Comparison of ENCODE assay signal across 8 mouse cellular contexts in the genomic region with DNA sequence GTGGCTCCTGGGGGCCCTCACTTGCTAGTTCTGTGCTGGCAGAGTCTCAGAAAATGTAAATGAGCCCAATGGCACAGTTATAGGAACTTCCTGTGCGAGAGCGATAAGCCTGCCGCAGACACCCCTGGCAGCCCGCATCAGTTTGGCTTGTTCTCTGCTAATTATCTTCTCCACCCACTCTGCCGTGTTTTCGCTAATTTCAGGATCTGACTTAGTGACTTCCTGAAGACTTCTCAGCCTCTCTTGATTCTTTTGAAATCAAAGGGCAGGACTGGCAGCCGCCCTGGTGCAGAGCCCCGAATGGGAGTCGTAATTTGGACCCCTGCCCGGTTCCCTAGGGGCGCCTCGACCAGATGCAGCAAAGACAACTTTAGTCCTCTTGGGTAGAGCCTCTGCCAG. TPM values are rescaled to one million over a fixed set of nuclear protein-coding genes. Genes with fewer than 3 reads are reported as not detected.
A peak's percentile ranks its signal among the peaks of the same experiment; 100 is the strongest.
DNase-seq lines count a peak whose midpoint lies in the region; ATAC-seq and TF ChIP-seq lines count a peak whose summit lies in the region.

No protein-coding gene starts in this region.

- H3K36me3 ChIP-seq in hindbrain, embryonic 16.5 days (ENCODE audit: control insufficient read depth, insufficient read depth, low read length): no peaks in the 10 kb centered on the region
- H3K36me3 ChIP-seq in hindbrain, embryonic 12.5 days: no peaks in the 10 kb centered on the region
- H3K36me3 ChIP-seq in heart, adult 2 months (ENCODE audit: control insufficient read depth, insufficient read depth, low read length): no peaks in the 10 kb centered on the region
- H3K36me3 ChIP-seq in liver, postnatal 0 days (replicated peaks; ENCODE audit: insufficient read depth, low read length): no peaks in the 10 kb centered on the region

- ATAC-seq in hindbrain, embryonic 16.5 days: peak; percentile 48; the same call in 1 of the 2 replicates
- no peak for ATAC-seq in hindbrain, embryonic 12.5 days (ENCODE audit: low FRiP score)
- peak; percentile 93 for ATAC-seq in liver, postnatal 0 days

- no peak overlapping the region for H3K4me3 ChIP-seq in hindbrain, embryonic 16.5 days (ENCODE audit: low read length)
- no peak overlapping the region for H3K4me3 ChIP-seq in hindbrain, embryonic 12.5 days
- H3K4me3 ChIP-seq in heart, adult 2 months: peak overlapping the region; percentile 13
- no peak overlapping the region for H3K4me3 ChIP-seq in liver, postnatal 0 days (ENCODE audit: low read depth, low read length)

- TF ChIP-seq CTCF in heart, adult 2 months (IDR thresholded peaks at IDR 0.05): no peak
- no peak for TF ChIP-seq CTCF in liver, postnatal 0 days (IDR thresholded peaks at IDR 0.05; ENCODE audit: low read depth)

- no peak overlapping the region for H3K9ac ChIP-seq in hindbrain, embryonic 16.5 days (ENCODE audit: low read depth, low read length)
- no peak overlapping the region for H3K9ac ChIP-seq in hindbrain, embryonic 12.5 days
- no peak overlapping the region for H3K9ac ChIP-seq in heart, adult 2 months (ENCODE audit: low read depth, low read length)
- H3K9ac ChIP-seq in liver, postnatal 0 days (replicated peaks): no peak overlapping the region

- no peaks in the 10 kb centered on the region for H3K9me3 ChIP-seq in hindbrain, embryonic 16.5 days (ENCODE audit: control insufficient read depth, low read length)
- H3K9me3 ChIP-seq in hindbrain, embryonic 12.5 days (replicated peaks): no peaks in the 10 kb centered on the region
- no peaks in the 10 kb centered on the region for H3K9me3 ChIP-seq in liver, postnatal 0 days (ENCODE audit: low read length)

- peak overlapping the region; percentile 37 for H3K4me2 ChIP-seq in hindbrain, embryonic 16.5 days (ENCODE audit: low read length)
- no peak overlapping the region for H3K4me2 ChIP-seq in hindbrain, embryonic 12.5 days (replicated peaks)
- peak overlapping the region; percentile 49 for H3K4me2 ChIP-seq in liver, postnatal 0 days (ENCODE audit: low read depth, low read length)

- H3K27me3 ChIP-seq in hindbrain, embryonic 16.5 days (replicated peaks; ENCODE audit: control insufficient read depth, insufficient read depth, low read length): no peaks in the 10 kb centered on the region
- H3K27me3 ChIP-seq in hindbrain, embryonic 12.5 days: no peaks in the 10 kb centered on the region; the same call in 1 of the 2 replicates
- no peaks in the 10 kb centered on the region for H3K27me3 ChIP-seq in heart, adult 2 months (ENCODE audit: control insufficient read depth, insufficient read depth, low read length)
- H3K27me3 ChIP-seq in liver, postnatal 0 days (ENCODE audit: insufficient read depth, low read length): no peaks in the 10 kb centered on the region

- intact Hi-C loops in heart, adult 2 months (cut with DNase I): no loop called here

- 39% methylated on average over 12 of the region's 12 CpGs for WGBS in hindbrain, embryonic 16.5 days
- 58% methylated on average over 12 of the region's 12 CpGs for WGBS in hindbrain, embryonic 12.5 days
- WGBS in heart, adult 2 months: 22% methylated on average over 12 of the region's 12 CpGs
- 53% methylated on average over 12 of the region's 12 CpGs for WGBS in liver, postnatal 0 days (ENCODE audit: insufficient replicate concordance)

- H3K79me2 ChIP-seq in heart, adult 2 months (replicated peaks; ENCODE audit: control insufficient read depth, insufficient read depth, low read length): no peaks in the 10 kb centered on the region

- no peak overlapping the region for H3K27ac ChIP-seq in hindbrain, embryonic 16.5 days (ENCODE audit: low read depth, low read length)
- no peak overlapping the region for H3K27ac ChIP-seq in hindbrain, embryonic 12.5 days
- peak overlapping the region; percentile 23; the same call in 1 of the 2 replicates for H3K27ac ChIP-seq in heart, adult 2 months
- peak overlapping the region; percentile 66 for H3K27ac ChIP-seq in liver, postnatal 0 days (ENCODE audit: low read depth)

- no peak for TF ChIP-seq EP300 in heart, adult 2 months (IDR thresholded peaks at IDR 0.05; ENCODE audit: insufficient read depth, low read depth, low read length)
- peak; percentile 93 for TF ChIP-seq EP300 in liver, postnatal 0 days (IDR thresholded peaks at IDR 0.05; ENCODE audit: low read depth)

- H3K4me1 ChIP-seq in hindbrain, embryonic 16.5 days (ENCODE audit: control insufficient read depth, insufficient read depth, low read depth, low read length): peaks cover 6% of the 10 kb centered on the region
- H3K4me1 ChIP-seq in hindbrain, embryonic 12.5 days: peaks cover 14% of the 10 kb centered on the region
- no peaks in the 10 kb centered on the region for H3K4me1 ChIP-seq in heart, adult 2 months (ENCODE audit: control insufficient read depth, insufficient read depth, low read length)
- H3K4me1 ChIP-seq in liver, postnatal 0 days (ENCODE audit: insufficient read depth): peaks cover 5% of the 10 kb centered on the region

- DNase-seq in brain, adult 2 months (ENCODE audit: low read depth, low spot score): peak; percentile 39
- DNase-seq in heart, adult 2 months: peak; percentile 53
- DNase-seq in liver, postnatal 0 days: peak; percentile 60
- DNase-seq in B cell, adult 2 months: no peak
- no peak for DNase-seq in adipocyte (ENCODE audit: low spot score)
- no peak for DNase-seq in kidney, adult 18-20 months

- TF ChIP-seq POLR2A in heart, adult 2 months (IDR thresholded peaks at IDR 0.05; ENCODE audit: insufficient read depth, low read depth, low read length): no peak

RNA-seq across cellular contexts. Expression of gene Pcsk6, which starts 19.8 kb away (rescaled TPM):
- polyA plus RNA-seq in hindbrain, embryonic 16.5 days (2015; fragmentation: Nextera tagmentation; extraction: Ambion mirVana): 0.99 and 1.4 TPM in 2 replicates
- polyA plus RNA-seq in hindbrain, embryonic 12.5 days (2016; fragmentation: Nextera tagmentation; extraction: Ambion mirVana): 1.4 TPM in 2 replicates
- total RNA-seq in heart, adult 2 months (2021): 10 to 100 TPM; 36.0 to 44.0 TPM
- polyA plus RNA-seq in heart, adult 2 months (2012; rRNA removed): 27.9 and 41.2 TPM in 2 replicates
- polyA plus RNA-seq in liver, postnatal 0 days (2015; fragmentation: Nextera tagmentation; extraction: Ambion mirVana): 3.6 and 4.7 TPM in 2 replicates

Comparison
In these comparisons a context has a peak if more than half of its experiments do, and no peak if none do; other contexts are left out.
1. H3K27ac ChIP-seq: peak in heart, adult 2 months (single experiment) and liver, postnatal 0 days (single experiment); none in hindbrain, embryonic 16.5 days (single experiment) and hindbrain, embryonic 12.5 days (single experiment).
2. DNase-seq: peak in brain, adult 2 months (single experiment), heart, adult 2 months (2 of 2) and liver, postnatal 0 days (single experiment); none in B cell, adult 2 months (0 of 2), adipocyte (single experiment) and kidney, adult 18-20 months (single experiment).